Comparison of ENCODE assay signal across 36 mouse cellular contexts in the genomic region with DNA sequence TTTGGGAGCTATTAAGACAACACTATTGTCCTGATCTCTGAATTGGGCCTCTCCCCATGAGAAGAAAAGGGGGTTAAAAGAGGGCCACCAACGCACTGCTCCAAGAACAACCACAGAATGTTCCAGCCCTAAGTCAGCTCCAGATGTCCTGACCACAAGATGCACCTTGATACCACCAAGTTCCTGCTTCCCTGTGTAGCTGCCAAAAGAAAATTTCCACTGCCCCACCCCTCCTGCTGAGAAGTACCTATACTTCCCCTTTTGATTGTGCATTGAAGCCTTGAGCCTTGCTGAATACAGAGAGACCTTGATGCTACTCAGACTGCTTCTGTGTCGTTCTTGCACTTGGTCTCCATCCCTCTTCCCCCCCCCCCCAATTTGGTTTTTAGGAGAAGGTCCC. TPM values are rescaled to one million over a fixed set of nuclear protein-coding genes. Genes with fewer than 3 reads are reported as not detected.
"Had no signal": no experiment of that assay in that cellular context is flagged by ENCODE, and none has a peak within 500 bp of the region (broad histone marks: within the 10 kb centered on the region; RNA-seq: fewer than 3 reads in every experiment).

No protein-coding gene starts in this region.

RNA-seq across cellular contexts. Expression of a gene that starts 50.7 kb away (rescaled TPM):
- total RNA-seq: left cerebral cortex, postnatal 10 days; left cerebral cortex, postnatal 14 days; left cerebral cortex, postnatal 25 days; left cerebral cortex, postnatal 36 days; left cerebral cortex, postnatal 4 days; megakaryocyte progenitor cell, adult 5-6 weeks; megakaryocyte, adult 5-6 weeks; megakaryocyte-erythroid progenitor cell, adult 5-6 weeks; midbrain, postnatal 0 days; monocyte, adult 5-6 weeks had no signal
- polyA plus RNA-seq: limb, embryonic 10.5 days; limb, embryonic 11.5 days; limb, embryonic 12.5 days; limb, embryonic 13.5 days; limb, embryonic 14.5 days; limb, embryonic 15.5 days; liver, embryonic 11.5 days; liver, embryonic 12.5 days; liver, embryonic 13.5 days; liver, embryonic 15.5 days; liver, embryonic 16.5 days; lung, embryonic 14.5 days; lung, embryonic 15.5 days; lung, embryonic 16.5 days; lung, postnatal 0 days; macrophage; midbrain, embryonic 10.5 days; midbrain, embryonic 11.5 days; midbrain, embryonic 12.5 days; midbrain, embryonic 13.5 days; midbrain, embryonic 14.5 days; midbrain, embryonic 15.5 days; midbrain, embryonic 16.5 days; midbrain, postnatal 0 days; myocyte; neural tube, embryonic 11.5 days; neural tube, embryonic 12.5 days had no signal
